Mouse (Mus musculus): Measurements from ENCODE around the gene Olfr771. TPM values are rescaled to one million over a fixed set of nuclear protein-coding genes. Genes with fewer than 3 reads are reported as not detected.
"Not testable (repeated sequence)": the region's sequence is repeated elsewhere in the genome, so short reads cannot be mapped to it uniquely, and the experiment has no call there.

The Olfr771 gene
- total RNA-seq (2021) = not detected
- long read RNA-seq, experiment 1 = 0 reads
- long read RNA-seq, experiment 2 = 0 reads

DNA sequence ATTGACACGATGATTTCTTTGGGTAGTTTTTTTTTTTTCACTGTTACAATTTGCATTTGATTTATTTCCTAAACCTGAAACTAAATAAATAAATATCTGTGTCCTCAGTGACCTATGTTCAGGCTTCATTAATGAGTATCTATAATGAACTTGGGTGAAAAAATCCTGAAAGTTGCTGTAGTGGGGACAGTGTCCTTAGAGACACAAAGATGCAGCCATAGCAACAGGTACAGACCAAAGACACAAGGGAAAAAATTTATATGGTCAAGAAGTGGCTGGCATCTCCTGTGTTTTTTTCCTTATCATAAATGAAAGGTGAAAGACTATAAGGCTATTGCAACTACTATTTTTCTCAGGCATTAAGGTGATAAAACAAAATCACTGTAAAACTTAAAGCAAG, at the start of gene Olfr771:
Gene Olfr771 (minus strand): TSS at position 101 of the 400 bp plus-strand sequence.
- DNase-seq = no peak
- intact Hi-C loops (cut with DNase I) = no loop called here

DNA sequence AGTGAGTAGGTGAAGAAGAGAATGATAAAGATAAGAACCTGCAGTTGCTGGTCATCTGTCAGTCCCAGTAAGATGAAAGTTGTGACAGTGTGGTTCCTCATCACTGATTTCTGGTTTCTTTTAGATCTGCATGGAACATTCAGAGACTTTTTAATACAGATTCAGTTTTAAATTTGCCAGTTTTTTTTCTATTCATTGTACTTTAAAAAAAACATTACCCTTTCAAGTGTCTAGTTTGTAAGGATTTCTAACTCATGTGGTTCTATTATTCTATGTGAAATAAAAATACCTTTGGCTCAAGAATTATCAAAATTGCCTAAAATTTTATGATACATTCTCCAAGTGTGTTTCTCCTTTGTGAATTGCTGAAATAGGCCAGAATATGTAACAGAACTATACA, 22.8 kb upstream of the Olfr771 start, which contains the start of gene Olfr773:
Gene Olfr773 (minus strand): TSS at position 101 of the 400 bp plus-strand sequence.
- intact Hi-C loops (cut with DNase I); DNase-seq: not testable (repeated sequence)

DNA sequence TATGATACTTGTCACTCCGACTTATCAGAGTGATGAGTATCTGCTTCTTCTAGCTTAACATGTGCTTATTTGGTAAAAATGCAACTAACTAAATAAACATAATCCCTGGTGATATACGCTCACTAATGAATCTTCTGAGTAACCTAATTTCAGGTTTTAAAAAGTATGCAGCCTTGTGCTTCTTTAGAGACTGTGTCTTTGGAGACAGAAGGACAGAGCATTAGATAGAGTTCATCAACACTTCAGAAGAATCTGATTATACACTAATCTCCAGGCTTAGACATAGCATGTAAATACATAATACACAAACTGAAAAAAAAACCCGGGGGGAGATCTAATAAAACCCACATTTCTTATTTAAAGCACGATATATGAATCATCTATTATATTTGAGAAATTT, 13.3 kb upstream of the Olfr771 start, which contains the start of gene Olfr772:
Gene Olfr772 (minus strand): TSS at position 101 of the 400 bp plus-strand sequence.
- intact Hi-C loops (cut with DNase I); DNase-seq: not testable (repeated sequence)

DNA sequence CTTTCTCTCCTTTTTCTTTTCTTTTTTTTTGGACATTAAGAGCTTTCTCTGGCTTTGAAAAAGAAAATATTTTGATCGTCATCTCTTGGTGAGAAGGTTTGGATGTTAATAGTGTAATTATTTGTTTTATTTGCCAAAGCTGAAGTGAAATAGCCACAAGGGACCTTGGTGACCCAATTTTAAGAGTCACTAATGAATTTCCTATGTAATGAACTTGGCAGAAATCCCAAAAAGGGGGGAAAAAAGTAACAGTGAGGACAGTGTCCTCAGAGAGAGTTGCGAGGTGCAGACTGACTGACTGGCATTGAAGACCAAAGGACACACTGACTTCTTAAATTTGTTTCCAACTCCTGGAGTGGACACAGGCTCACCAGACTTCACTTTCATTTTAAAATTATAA, 25.7 kb downstream of the Olfr771 start, which contains the start of gene Olfr770:
Gene Olfr770 (minus strand): TSS at position 101 of the 400 bp plus-strand sequence.
- intact Hi-C loops (cut with DNase I) = no loop called here
- DNase-seq = no peak

DNA sequence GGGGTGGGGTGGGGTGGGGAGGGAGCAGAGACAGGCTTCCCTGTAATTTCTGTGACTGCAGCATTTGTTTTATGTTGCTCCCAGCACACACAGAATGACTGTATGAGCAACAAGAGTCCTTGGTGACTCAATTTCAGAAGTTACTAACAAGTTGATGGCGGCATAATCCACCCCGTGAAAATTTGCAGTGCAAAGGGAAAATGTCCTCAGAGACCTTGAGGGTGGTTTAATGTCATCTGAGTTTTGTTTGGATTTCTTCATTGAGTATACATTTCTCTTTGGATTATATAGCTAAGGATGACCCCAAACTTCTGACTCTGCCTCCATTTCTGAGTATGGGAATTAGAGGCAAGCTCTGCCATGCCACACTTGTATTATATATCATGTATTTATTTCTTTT, 46.8 kb downstream of the Olfr771 start, which contains the start of gene Olfr769:
Gene Olfr769 (minus strand): TSS at position 101 of the 400 bp plus-strand sequence.
- no peak for DNase-seq
- intact Hi-C loops (cut with DNase I) = no loop called here

DNA sequence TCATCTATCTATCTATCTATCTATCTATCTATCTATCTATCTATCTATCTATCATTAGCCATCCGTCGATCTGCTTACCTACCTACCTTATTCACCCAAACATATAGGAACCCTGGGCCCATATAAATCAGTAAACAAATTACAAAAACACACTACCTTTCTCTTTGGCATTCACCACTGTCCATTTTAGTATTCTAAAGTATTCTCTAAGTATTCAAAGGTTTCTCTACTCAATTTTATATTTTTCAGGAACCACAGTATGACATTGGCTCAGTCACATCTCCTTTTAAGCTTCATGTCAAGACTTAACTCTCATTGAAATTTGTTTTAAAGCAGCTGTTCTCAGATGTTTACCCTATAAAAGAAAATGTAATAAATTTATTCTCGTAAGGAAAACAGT, 49.4 kb downstream of the Olfr771 start:
- intact Hi-C loops (cut with DNase I) = no loop called here

More for the DNA sequence above, 49.4 kb downstream of the Olfr771 start:
- DNase-seq = no peak

Other genes starting within 250 kb of the Olfr771 start
- gene Rdh5, start 241.9 kb downstream of the Olfr771 start, total RNA-seq (2021) = 1 to 10 TPM; 8.6 to 9.5 TPM
- 100 to 1,000 TPM; 177 to 183 TPM for gene Bloc1s1, start 240.7 kb downstream of the Olfr771 start, total RNA-seq (2021)
- 100 to 1,000 TPM; 163 to 167 TPM for gene Itga7, start 230.9 kb downstream of the Olfr771 start, total RNA-seq (2021)
- not detected for gene Mettl7b, start 203.8 kb downstream of the Olfr771 start, total RNA-seq (2021)
- gene Olfr9, start 175.3 kb downstream of the Olfr771 start, total RNA-seq (2021) = not detected
- not detected for gene Olfr763, start 154.0 kb downstream of the Olfr771 start, total RNA-seq (2021)
- gene Olfr764-ps1, start 124.9 kb downstream of the Olfr771 start, total RNA-seq (2021) = not detected
- not detected for gene Olfr765, start 114.8 kb downstream of the Olfr771 start, total RNA-seq (2021)
- gene Olfr766-ps1, start 95.8 kb downstream of the Olfr771 start, total RNA-seq (2021) = not detected
- gene Olfr767, start 81.8 kb downstream of the Olfr771 start, total RNA-seq (2021) = not detected
- gene Olfr768, start 65.4 kb downstream of the Olfr771 start, total RNA-seq (2021) = not detected
- gene Olfr769, start 46.9 kb downstream of the Olfr771 start, total RNA-seq (2021) = not detected
- not detected for gene Olfr770, start 25.8 kb downstream of the Olfr771 start, total RNA-seq (2021)
- not detected for gene Olfr772, start 13.2 kb upstream of the Olfr771 start, total RNA-seq (2021)
- gene Olfr773, start 22.7 kb upstream of the Olfr771 start, total RNA-seq (2021) = not detected
- gene Olfr774, start 71.5 kb upstream of the Olfr771 start, total RNA-seq (2021) = not detected
- gene Olfr775, start 83.7 kb upstream of the Olfr771 start, total RNA-seq (2021) = not detected
- not detected for gene Olfr776, start 94.4 kb upstream of the Olfr771 start, total RNA-seq (2021)
- not detected for gene Olfr777, start 106.7 kb upstream of the Olfr771 start, total RNA-seq (2021)
- gene Olfr780, start 153.4 kb upstream of the Olfr771 start, total RNA-seq (2021) = not detected
- not detected for gene Olfr781, start 164.1 kb upstream of the Olfr771 start, total RNA-seq (2021)
- not detected for gene Olfr782, start 184.1 kb upstream of the Olfr771 start, total RNA-seq (2021)
- gene Olfr784, start 219.3 kb upstream of the Olfr771 start, total RNA-seq (2021) = not detected
- not detected for gene Olfr785, start 240.7 kb upstream of the Olfr771 start, total RNA-seq (2021)

All from heart, postnatal 14 days (tissue).